Mouse (Mus musculus): ENCODE measurements around the gene Apcs.

Gene Apcs

DNA sequence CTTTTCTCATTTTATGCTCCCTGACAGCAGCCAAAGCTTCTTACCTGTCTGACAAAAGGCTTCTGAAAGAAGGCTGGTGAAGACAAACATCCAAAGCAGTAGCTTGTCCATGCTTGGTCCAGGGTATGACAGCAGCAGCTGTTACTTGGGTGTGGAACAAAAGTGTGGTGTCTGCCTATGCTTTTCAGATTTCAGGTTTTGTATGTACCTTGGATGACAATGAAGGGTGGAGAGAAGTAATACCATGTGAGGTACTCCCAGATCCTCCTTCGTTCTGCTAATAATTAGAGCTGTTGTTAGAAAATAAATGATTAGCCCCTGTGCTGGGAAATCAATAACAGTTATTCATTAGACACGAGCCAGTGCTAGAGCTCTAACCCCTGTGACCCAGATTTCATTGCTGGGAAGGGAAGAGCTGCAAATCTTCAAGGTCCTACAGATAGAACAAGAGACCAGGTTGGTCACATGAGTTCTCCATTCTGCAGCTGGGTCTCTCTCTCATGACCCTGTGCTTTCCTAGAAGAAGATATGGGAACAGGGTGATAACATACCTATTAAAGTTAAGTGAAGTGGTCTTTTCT lies at the start of gene Apcs:
TSS of gene Apcs (minus strand) at position 265 of the 581 bp plus-strand sequence.
- no peak for DNase-seq (ENCODE audit: low read depth, low spot score)

DNA sequence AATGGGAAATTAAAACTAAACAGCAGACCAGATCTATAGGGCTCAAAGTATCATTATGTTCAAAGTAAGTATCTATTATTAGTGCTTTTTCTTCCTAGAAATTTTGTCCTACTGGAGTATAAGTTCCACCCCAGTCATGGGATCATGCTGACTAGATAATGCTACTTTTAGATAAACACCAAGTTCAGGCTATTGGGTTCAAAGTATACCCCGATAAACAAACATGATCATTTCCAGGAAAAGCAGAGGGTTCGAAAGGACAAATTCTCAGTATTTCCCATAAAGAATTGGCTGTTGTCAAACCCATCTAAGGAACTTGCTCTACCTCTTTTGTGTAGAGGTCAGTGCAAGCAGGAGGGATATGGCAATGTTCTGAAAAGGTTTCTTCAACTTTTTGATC lies 37.4 kb upstream of the Apcs start:
- DNase-seq (ENCODE audit: low read depth, low spot score) = no peak

DNA sequence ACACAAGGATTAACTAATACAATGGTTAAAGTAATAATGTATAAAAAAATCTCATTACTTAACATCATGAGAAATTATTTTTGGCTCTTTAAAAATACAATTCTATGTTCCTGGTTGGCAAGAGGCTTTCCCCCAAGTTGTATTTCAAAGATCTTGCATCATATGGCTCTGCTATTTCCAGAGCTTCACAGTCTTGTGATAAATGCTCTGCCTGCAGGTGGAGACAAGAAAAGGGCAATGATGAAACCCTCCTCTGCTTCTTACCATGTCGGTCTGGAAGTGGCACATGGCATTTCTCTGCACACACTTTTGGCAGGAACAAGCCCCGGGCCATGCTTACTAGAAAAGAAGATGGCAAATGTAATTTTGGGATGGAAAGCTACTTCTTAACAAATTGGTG lies 23.6 kb upstream of the Apcs start:
- DNase-seq (ENCODE audit: low read depth, low spot score) = no peak

DNA sequence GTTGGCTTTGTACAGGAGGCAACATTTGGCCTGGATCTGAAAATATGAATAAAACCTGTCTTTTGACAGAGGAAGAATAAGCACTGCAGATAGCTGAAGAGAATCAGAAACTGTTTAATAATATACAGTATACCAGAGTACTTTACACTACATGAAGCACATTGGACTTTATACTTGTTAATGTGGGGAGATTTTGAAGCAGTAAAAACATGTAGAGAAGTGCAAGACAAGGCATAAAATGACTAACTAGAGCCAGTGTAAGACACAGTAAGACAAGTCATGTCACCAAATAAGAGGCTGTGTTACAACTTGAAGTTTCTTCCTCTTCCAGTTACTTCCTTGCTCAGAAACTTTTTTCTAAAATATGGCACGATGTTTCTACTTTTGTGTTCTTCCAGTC lies 22.3 kb upstream of the Apcs start:
- DNase-seq (ENCODE audit: low read depth, low spot score) = no peak

DNA sequence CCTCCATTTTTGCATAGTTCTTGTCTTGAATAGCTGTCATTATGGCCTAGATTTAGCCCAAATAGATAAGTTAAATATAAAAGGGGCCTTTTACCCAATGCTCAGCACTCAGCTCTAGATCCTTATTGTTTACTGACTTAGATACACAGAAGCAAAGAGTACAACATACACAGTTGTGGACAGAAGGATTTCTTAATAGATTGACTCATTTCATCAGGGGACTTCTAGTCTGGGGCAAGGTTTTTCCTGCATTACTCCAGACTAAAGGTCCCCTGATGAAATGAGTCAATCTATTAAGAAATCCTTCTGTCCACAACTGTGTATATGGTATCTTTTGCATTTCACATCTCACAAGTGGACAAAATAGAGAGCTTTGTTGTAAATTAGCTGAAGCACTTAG lies 8.5 kb upstream of the Apcs start:
- no peak for DNase-seq (ENCODE audit: low read depth, low spot score)

DNA sequence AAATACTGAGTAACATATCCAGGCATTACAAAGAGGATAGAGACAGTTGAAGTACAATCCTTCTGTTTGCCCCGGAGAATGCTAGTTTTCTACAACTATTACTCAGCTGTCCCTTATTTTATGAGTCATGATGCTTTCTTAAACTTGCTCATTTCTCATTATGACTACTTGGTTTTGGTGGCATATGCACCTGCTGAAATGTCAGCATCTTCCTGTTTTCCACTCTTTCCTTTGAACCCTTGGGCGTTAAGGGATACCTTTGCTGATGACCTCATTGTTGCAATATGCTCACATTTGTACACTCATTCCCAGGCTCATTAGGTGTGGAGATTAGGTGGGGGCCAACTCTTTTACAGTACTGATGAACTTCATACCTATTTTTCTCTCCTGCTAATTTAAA lies 594 bp upstream of the Apcs start:
- no peak for DNase-seq (ENCODE audit: low read depth, low spot score)

DNA sequence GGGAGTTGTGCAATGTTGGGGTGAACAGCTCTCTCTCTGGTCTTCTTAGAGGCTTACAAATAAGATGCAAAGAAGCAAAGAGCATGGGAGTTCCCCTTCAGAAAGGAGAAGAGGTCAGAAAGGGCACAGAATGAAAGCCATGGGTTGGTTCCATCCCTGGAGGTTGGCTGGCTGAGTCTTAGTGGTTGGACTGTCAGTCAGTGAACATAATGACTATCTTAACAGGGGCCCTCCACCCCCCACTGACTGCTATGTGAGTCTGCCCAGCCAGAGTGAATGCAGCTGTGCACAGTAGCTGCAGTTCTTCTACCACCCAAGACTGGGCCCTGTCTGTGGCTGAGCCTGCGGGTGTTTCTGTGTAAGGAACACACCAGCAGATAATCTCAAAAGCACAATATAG lies 18.2 kb downstream of the Apcs start:
- DNase-seq (ENCODE audit: low read depth, low spot score) = no peak

DNA sequence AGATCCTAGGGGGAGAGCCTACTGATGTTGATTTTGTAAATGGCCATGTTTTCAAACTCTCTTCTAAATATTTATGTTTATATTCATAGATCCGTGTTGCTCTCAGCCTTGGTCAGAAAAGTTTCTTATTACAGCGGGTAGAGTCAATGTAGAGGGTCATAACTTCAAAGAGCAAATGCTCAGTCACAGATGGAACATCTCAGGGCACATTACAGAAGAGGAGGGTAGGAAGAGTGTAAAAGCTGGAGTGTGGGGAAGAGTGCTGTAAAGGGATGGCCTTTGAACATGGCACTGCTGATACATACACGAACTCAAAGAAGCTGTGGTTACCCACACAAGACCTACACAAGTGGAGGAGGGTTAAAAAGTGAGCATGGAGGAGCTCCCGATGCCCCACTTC lies 19.6 kb downstream of the Apcs start:
- no peak for DNase-seq (ENCODE audit: low read depth, low spot score)

DNA sequence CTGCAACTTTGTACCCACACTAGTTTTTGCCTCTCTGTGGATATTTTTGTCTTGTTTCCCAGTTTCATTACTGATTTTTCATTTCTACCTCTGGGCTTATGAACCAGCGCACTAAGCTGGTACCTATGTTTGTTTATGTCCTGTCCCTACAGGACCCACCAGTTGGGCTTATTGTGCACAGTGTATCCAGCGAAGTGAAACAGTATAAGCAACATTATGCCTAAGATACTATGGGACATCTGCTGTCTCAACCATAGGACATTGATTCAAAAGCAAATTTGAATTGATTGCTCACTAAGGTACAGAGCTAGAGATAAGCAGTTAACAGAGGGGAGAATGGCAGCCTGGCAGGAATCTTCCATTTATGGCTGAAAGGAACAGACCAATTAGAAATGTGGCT lies 46.7 kb downstream of the Apcs start:
- no peak for DNase-seq (ENCODE audit: low read depth, low spot score)

DNA sequence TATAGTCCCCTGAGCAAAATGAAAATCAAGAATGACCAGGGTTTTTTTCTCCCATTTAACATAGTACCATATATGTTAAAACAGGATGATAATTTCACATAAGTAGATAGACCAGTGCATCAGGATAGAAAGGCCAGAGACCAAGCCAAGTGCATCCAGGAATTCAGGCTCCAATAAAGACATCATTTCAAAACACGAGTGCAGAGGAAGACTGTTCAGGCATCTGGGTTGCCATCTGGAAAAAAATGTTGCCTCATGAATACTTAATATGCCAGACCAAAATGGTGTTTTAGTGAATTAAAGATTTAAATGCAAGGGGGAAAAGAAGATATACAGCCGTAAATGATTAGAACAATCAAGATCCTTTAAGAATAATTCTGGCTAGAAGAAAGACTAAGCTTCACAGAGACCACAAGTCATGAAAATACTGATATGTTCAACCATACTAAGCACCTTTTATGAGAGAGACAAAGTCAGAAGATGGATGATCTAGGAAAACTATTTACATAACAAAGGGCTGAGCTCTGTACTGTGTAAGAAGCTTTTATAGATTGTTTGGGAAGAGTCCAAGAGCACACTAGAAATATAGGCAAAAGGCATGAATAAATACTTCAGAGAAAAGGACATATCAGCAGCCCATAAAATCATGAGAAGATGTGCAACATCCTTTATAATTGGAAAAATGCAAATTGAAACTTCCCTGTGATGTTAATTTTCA lies 47.6 kb downstream of the Apcs start:
- DNase-seq (ENCODE audit: low read depth, low spot score) = no peak
